ENCODE assay signal across 27 mouse cellular contexts in the genomic region with DNA sequence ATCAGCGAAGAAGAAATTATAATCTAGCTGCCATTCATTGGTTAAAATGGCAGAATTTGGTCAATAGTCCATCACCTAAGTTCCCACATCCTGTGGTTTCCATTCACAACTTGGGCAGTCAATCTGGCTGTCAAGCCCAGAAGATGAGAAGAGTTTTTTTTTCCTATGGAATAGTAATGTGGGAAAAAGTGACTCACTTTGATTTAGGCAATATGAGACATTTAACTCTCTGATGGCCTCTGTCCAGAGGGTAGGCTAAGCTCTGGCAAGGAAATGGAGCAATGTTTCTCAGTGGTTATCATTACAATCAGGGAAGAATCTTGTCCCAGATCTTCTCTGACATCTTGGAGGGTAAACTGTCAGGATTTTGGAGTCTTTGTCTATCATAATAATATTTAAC.
"Had no signal": no experiment of that assay in that cellular context is flagged by ENCODE, and none has a peak within 500 bp of the region (broad histone marks: within the 10 kb centered on the region; RNA-seq: fewer than 3 reads in every experiment).

No protein-coding gene starts in this region.

- ATAC-seq: hindbrain, postnatal 0 days; intestine, embryonic 16.5 days had no signal

- H3K27ac ChIP-seq: gastrocnemius, adult 2 months; heart, embryonic 10.5 days; hindbrain, embryonic 10.5 days; hindbrain, embryonic 13.5 days; hindbrain, embryonic 15.5 days; hindbrain, postnatal 0 days; kidney, embryonic 15.5 days; kidney, postnatal 0 days; limb, embryonic 10.5 days; limb, embryonic 12.5 days; liver, embryonic 13.5 days had no signal

- H3K36me3 ChIP-seq: heart, embryonic 10.5 days; heart, embryonic 12.5 days; hindbrain, embryonic 10.5 days; hindbrain, embryonic 13.5 days; hindbrain, embryonic 15.5 days; kidney, embryonic 15.5 days; limb, embryonic 10.5 days; limb, embryonic 12.5 days; liver, embryonic 13.5 days had no signal

- H3K9ac ChIP-seq: heart, embryonic 12.5 days; hindbrain, embryonic 13.5 days; hindbrain, embryonic 15.5 days; kidney, embryonic 15.5 days; limb, embryonic 12.5 days; liver, embryonic 13.5 days had no signal

- H3K4me2 ChIP-seq: heart, embryonic 12.5 days; hindbrain, embryonic 13.5 days; hindbrain, embryonic 15.5 days; kidney, embryonic 15.5 days; limb, embryonic 12.5 days; liver, embryonic 11.5 days; liver, embryonic 13.5 days had no signal

- DNase-seq: gastrocnemius, adult 2 months; gastrocnemius, postnatal 10 days; gastrocnemius, postnatal 25 days; heart, adult 18-20 months; heart, postnatal 10 days; heart, postnatal 4 days; kidney, adult 11 months; kidney, adult 2 months; kidney, adult 9 months; kidney, postnatal 14 days; kidney, postnatal 36 days; layer of hippocampus, adult 9-11 months; layer of hippocampus, postnatal 36 days; liver; liver, embryonic 13.5 days had no signal

- H3K4me3 ChIP-seq: gastrocnemius, adult 2 months; heart, embryonic 10.5 days; heart, embryonic 12.5 days; hindbrain, embryonic 10.5 days; hindbrain, embryonic 13.5 days; hindbrain, embryonic 15.5 days; kidney, embryonic 15.5 days; limb, embryonic 10.5 days; limb, embryonic 12.5 days; liver, embryonic 13.5 days had no signal

- H3K9me3 ChIP-seq: heart, embryonic 10.5 days; heart, embryonic 12.5 days; hindbrain, embryonic 10.5 days; hindbrain, embryonic 13.5 days; hindbrain, embryonic 15.5 days; kidney, embryonic 15.5 days; limb, embryonic 10.5 days; limb, embryonic 12.5 days; liver, embryonic 13.5 days had no signal

- H3K27me3 ChIP-seq: heart, embryonic 12.5 days; hindbrain, embryonic 13.5 days; hindbrain, embryonic 15.5 days; kidney, embryonic 15.5 days; limb, embryonic 12.5 days; liver, embryonic 13.5 days had no signal

- H3K4me1 ChIP-seq: hindbrain, embryonic 10.5 days; hindbrain, embryonic 13.5 days; hindbrain, embryonic 15.5 days; liver, embryonic 13.5 days had no signal
